Mouse (Mus musculus) MEL (cell line): ENCODE measurements at regions not wholly inside any gene's neighbourhood (a gene's known extent, or its start where the extent isn't known, plus 50 kb on each side); places are given as distances from the start of the nearest gene placed in this dataset.

Experiments used
- DNase-seq: peaks from one replicate; pipeline ENCODE4 v3.0.0; 2011; ENCODE audit warnings: low read depth, low spot score
- H3K27ac ChIP-seq: 2 replicates; pipeline ENCODE4 v1.5.1; 2012; ENCODE audit warnings: low read depth, mild to moderate bottlenecking, control low read depth, low read length, moderate library complexity; ENCODE audit not compliant: control insufficient read depth
- H3K27me3 ChIP-seq, 2 experiments: fragments of 150-350 bp in 1 of 2; sonication (generic) in 1 of 2; 2 replicates each; pipeline ENCODE4 v1.6.1; 2012; ENCODE audit warnings: low read length in 2 of 2, mild to moderate bottlenecking in 2 of 2, improper control_type of control experiment in 1 of 2, moderate library complexity in 1 of 2; ENCODE audit not compliant: insufficient read depth in 2 of 2, control insufficient read depth in 1 of 2
- H3K36me3 ChIP-seq, 2 experiments: 2 replicates each; pipeline ENCODE4 v1.6.1; 2012 to 2014; ENCODE audit warnings: low read length in 2 of 2, improper control_type of control experiment in 1 of 2, inconsistent platforms in 1 of 2, mild to moderate bottlenecking in 1 of 2; ENCODE audit not compliant: insufficient read depth in 2 of 2, control insufficient read depth in 1 of 2
- H3K4me1 ChIP-seq, 2 experiments: fragments of 150-350 bp in 1 of 2; sonication (generic) in 1 of 2; 2 replicates each; pipeline ENCODE4 v1.6.1; 2012; ENCODE audit warnings: low read length in 2 of 2, improper control_type of control experiment in 1 of 2, mild to moderate bottlenecking in 1 of 2; ENCODE audit not compliant: insufficient read depth in 2 of 2, control insufficient read depth in 1 of 2
- H3K4me3 ChIP-seq, 2 experiments: fragments of 150-350 bp in 1 of 2; sonication (generic) in 1 of 2; 2 replicates each; pipeline ENCODE4 v1.5.1; 2012; ENCODE audit warnings: low read depth in 2 of 2, low read length in 2 of 2, mild to moderate bottlenecking in 2 of 2, moderate library complexity in 2 of 2, control low read depth in 1 of 2, improper control_type of control experiment in 1 of 2; ENCODE audit not compliant: control insufficient read depth in 1 of 2, insufficient read depth in 1 of 2
- H3K79me2 ChIP-seq: 2 replicates; pipeline ENCODE4 v1.6.1; 2012; ENCODE audit warnings: mild to moderate bottlenecking, low read length, moderate library complexity; ENCODE audit not compliant: control insufficient read depth, poor library complexity, insufficient read depth
- H3K9ac ChIP-seq: 2 replicates; pipeline ENCODE4 v1.6.1; 2012; ENCODE audit warnings: low read depth, mild to moderate bottlenecking, control low read depth, low read length, moderate library complexity; ENCODE audit not compliant: control insufficient read depth, poor library complexity, severe bottlenecking
- H3K9me3 ChIP-seq: fragments of 150-350 bp; sonication (generic); replicated peaks from 2 replicates; pipeline ENCODE4 v1.6.1; 2012; ENCODE audit warnings: mild to moderate bottlenecking, low read length, improper control_type of control experiment, moderate library complexity; ENCODE audit not compliant: insufficient read depth
- BHLHE40 ChIP-seq: IDR thresholded peaks from 2 replicates; pipeline ENCODE4 v1.6.1; 2012; ENCODE audit warnings: low read depth, mild to moderate bottlenecking, inconsistent platforms, low read length, improper control_type of control experiment, borderline replicate concordance
- CHD1 ChIP-seq: IDR thresholded peaks from 2 replicates; pipeline ENCODE4 v1.6.1; 2012; ENCODE audit warnings: low read depth, mild to moderate bottlenecking, inconsistent platforms, low read length, improper control_type of control experiment
- E2F4 ChIP-seq: IDR thresholded peaks from 2 replicates; pipeline ENCODE4 v1.6.1; 2011; ENCODE audit warnings: low read depth, low read length, improper control_type of control experiment, borderline replicate concordance
- ELF1 ChIP-seq: IDR thresholded peaks from 2 replicates; pipeline ENCODE4 v1.6.1; 2014; ENCODE audit warnings: low read depth, mild to moderate bottlenecking, inconsistent platforms, low read length, improper control_type of control experiment, moderate library complexity
- ETS1 ChIP-seq: IDR thresholded peaks from 2 replicates; pipeline ENCODE4 v1.6.1; 2012; ENCODE audit warnings: low read depth, mild to moderate bottlenecking, inconsistent platforms, low read length, improper control_type of control experiment, moderate library complexity
- GABPA ChIP-seq: IDR thresholded peaks from 2 replicates; pipeline ENCODE4 v1.6.1; 2012; ENCODE audit warnings: low read depth, mild to moderate bottlenecking, inconsistent platforms, low read length, improper control_type of control experiment, moderate library complexity
- JUND ChIP-seq: IDR thresholded peaks from 2 replicates; pipeline ENCODE4 v1.6.1; 2011; ENCODE audit warnings: low read depth, mild to moderate bottlenecking, improper control_type of control experiment, low read length
- KAT2A ChIP-seq: conservative IDR thresholded peaks from 2 replicates; pipeline ENCODE4 v1.6.1; 2012; ENCODE audit warnings: low read depth, low read length, improper control_type of control experiment, inconsistent platforms
- MAFK ChIP-seq: IDR thresholded peaks from 2 replicates; pipeline ENCODE4 v1.6.1; 2011; ENCODE audit warnings: low read depth, mild to moderate bottlenecking, low read length, improper control_type of control experiment, borderline replicate concordance
- MAZ ChIP-seq: IDR thresholded peaks from 2 replicates; pipeline ENCODE4 v1.6.1; 2012; ENCODE audit warnings: low read depth, mild to moderate bottlenecking, inconsistent platforms, low read length, improper control_type of control experiment
- MEF2A ChIP-seq: IDR thresholded peaks from 2 replicates; pipeline ENCODE4 v1.6.1; 2014; ENCODE audit warnings: low read depth, mild to moderate bottlenecking, inconsistent platforms, low read length, improper control_type of control experiment; ENCODE audit not compliant: poor library complexity, insufficient replicate concordance, severe bottlenecking; ENCODE audit errors: extremely low read depth
- MXI1 ChIP-seq: IDR thresholded peaks from 2 replicates; pipeline ENCODE4 v1.6.1; 2011; ENCODE audit warnings: mild to moderate bottlenecking, low read depth, low read length, improper control_type of control experiment
- MYC ChIP-seq: IDR thresholded peaks from 2 replicates; pipeline ENCODE4 v1.6.1; 2011; ENCODE audit warnings: low read depth, mild to moderate bottlenecking, low read length, improper control_type of control experiment, moderate library complexity
- NRF1 ChIP-seq: IDR thresholded peaks from 2 replicates; pipeline ENCODE4 v1.6.1; 2014; ENCODE audit warnings: low read depth, mild to moderate bottlenecking, inconsistent platforms, low read length, improper control_type of control experiment, moderate library complexity; ENCODE audit not compliant: poor library complexity, insufficient read depth, severe bottlenecking
- POLR2A ChIP-seq, 2 experiments: IDR thresholded peaks; 2 replicates each; pipeline ENCODE4 v1.6.1; 2011 to 2012; ENCODE audit warnings: low read length in 2 of 2, mild to moderate bottlenecking in 2 of 2, control low read depth in 1 of 2, improper control_type of control experiment in 1 of 2, low read depth in 1 of 2, moderate library complexity in 1 of 2; ENCODE audit not compliant: control insufficient read depth in 1 of 2, insufficient read depth in 1 of 2, poor library complexity in 1 of 2
- POLR2AphosphoS2 ChIP-seq: IDR thresholded peaks from 2 replicates; pipeline ENCODE4 v1.6.1; 2011; ENCODE audit warnings: low read length, improper control_type of control experiment
- POLR2AphosphoS5 ChIP-seq: IDR thresholded peaks from 2 replicates; pipeline ENCODE4 v1.6.1; 2012; ENCODE audit warnings: low read depth, borderline replicate concordance, mild to moderate bottlenecking, inconsistent platforms, low read length, moderate library complexity, mixed read lengths
- RAD21 ChIP-seq: IDR thresholded peaks from 2 replicates; pipeline ENCODE4 v1.6.1; 2011; ENCODE audit warnings: mild to moderate bottlenecking, low read depth, low read length, improper control_type of control experiment
- TCF12 ChIP-seq: IDR thresholded peaks from 2 replicates; pipeline ENCODE4 v1.6.1; 2014; ENCODE audit warnings: low read depth, mild to moderate bottlenecking, inconsistent platforms, low read length, improper control_type of control experiment, moderate library complexity
- UBTF ChIP-seq: IDR thresholded peaks from 2 replicates; pipeline ENCODE4 v1.6.1; 2012; ENCODE audit warnings: low read depth, mild to moderate bottlenecking, inconsistent platforms, low read length, improper control_type of control experiment, moderate library complexity, borderline replicate concordance; ENCODE audit not compliant: insufficient read depth
- USF1 ChIP-seq: IDR thresholded peaks from 2 replicates; pipeline ENCODE4 v1.6.1; 2014; ENCODE audit warnings: low read depth, mild to moderate bottlenecking, inconsistent platforms, low read length, improper control_type of control experiment, moderate library complexity
- USF2 ChIP-seq, 2 experiments: IDR thresholded peaks; 2 replicates each; pipeline ENCODE4 v1.6.1; 2011 to 2012; ENCODE audit warnings: improper control_type of control experiment in 2 of 2, low read length in 2 of 2, borderline replicate concordance in 1 of 2, inconsistent platforms in 1 of 2, low read depth in 1 of 2, mild to moderate bottlenecking in 1 of 2; ENCODE audit not compliant: insufficient read depth in 1 of 2
- ZC3H11A ChIP-seq: IDR thresholded peaks from 2 replicates; pipeline ENCODE4 v1.6.1; 2012; ENCODE audit warnings: low read depth, mild to moderate bottlenecking, inconsistent platforms, low read length, improper control_type of control experiment
- ZKSCAN1 ChIP-seq: IDR thresholded peaks from 2 replicates; pipeline ENCODE4 v1.6.1; 2012; ENCODE audit warnings: low read depth, mild to moderate bottlenecking, inconsistent platforms, low read length, improper control_type of control experiment, moderate library complexity

GRCm38 (mm10) chr3:148048247-148048646 is 942.1 kb downstream of the Adgrl2 start:
- no peak for DNase-seq
- H3K9ac ChIP-seq = no peak overlapping the region
- no peaks in the 10 kb centered on the region for H3K9me3 ChIP-seq
- H3K36me3 ChIP-seq = no peaks in the 10 kb centered on the region
- H3K27ac ChIP-seq = no peak overlapping the region
- no peak for TF ChIP-seq USF1
- TF ChIP-seq RAD21 = no peak
- TF ChIP-seq ETS1 = no peak
- TF ChIP-seq POLR2AphosphoS5 = no peak
- no peak for TF ChIP-seq BHLHE40
- no peak for TF ChIP-seq E2F4
- TF ChIP-seq POLR2AphosphoS2 = no peak
- TF ChIP-seq JUND = no peak
- no peak for TF ChIP-seq MAFK
- no peak for TF ChIP-seq USF2 (IDR thresholded peaks at IDR 0.05; ENCODE audit: borderline replicate concordance in 1 of 2, insufficient read depth in 1 of 2, low read depth in 1 of 2, low read length in 2 of 2)
- TF ChIP-seq UBTF = no peak
- TF ChIP-seq TCF12 = no peak
- TF ChIP-seq MXI1 = no peak
- no peak for TF ChIP-seq KAT2A
- TF ChIP-seq CHD1 = no peak
- no peak for TF ChIP-seq MAZ
- TF ChIP-seq MYC = no peak
- TF ChIP-seq POLR2A (IDR thresholded peaks at IDR 0.05; ENCODE audit: control insufficient read depth in 1 of 2, insufficient read depth in 1 of 2, low read depth in 1 of 2, low read length in 2 of 2, poor library complexity in 1 of 2) = no peak
- TF ChIP-seq MEF2A = no peak
- H3K4me3 ChIP-seq = no peak overlapping the region
- no peaks in the 10 kb centered on the region for H3K79me2 ChIP-seq
- H3K4me1 ChIP-seq = no peaks in the 10 kb centered on the region
- no peaks in the 10 kb centered on the region for H3K27me3 ChIP-seq

- H3K27me3 ChIP-seq = no peaks in the 10 kb centered on the region
- H3K4me3 ChIP-seq = no peak overlapping the region
- no peaks in the 10 kb centered on the region for H3K36me3 ChIP-seq
- TF ChIP-seq UBTF (no peak), NRF1 (no peak), ZKSCAN1 (no peak), ELF1 (no peak), ZC3H11A (no peak), GABPA (no peak), MAFK (no peak), USF1 (no peak)
- H3K9me3 ChIP-seq = no peaks in the 10 kb centered on the region
- no peaks in the 10 kb centered on the region for H3K79me2 ChIP-seq
- no peak overlapping the region for H3K9ac ChIP-seq
- H3K4me1 ChIP-seq = no peaks in the 10 kb centered on the region
- H3K27ac ChIP-seq = no peak overlapping the region
- DNase-seq = no peak
Measured at GRCm38 (mm10) chr3:148032532-148032931, 957.8 kb downstream of the Adgrl2 start.
